Mouse (Mus musculus): ENCODE data around the gene R3hcc1l.

The R3hcc1l gene

DNA sequence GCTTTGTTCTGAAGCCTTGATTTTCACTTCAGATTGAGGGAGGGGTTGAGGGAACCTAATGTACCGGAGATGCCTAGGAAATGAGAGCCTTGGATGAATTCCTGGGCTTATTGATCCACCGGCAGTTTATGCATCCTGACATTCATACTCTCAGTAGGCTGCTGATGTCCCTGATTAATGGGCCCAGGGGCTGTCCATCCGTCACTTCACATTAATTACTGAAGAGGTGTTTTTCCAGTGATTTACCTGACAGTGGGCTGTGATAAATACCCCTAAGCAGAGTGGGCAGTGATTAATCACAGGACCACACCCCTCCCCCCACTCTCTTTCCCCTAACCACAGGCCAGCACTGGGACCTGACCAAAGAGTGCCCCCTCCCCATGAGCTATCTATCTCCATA, 22.1 kb downstream of the R3hcc1l start:
- DNase-seq (ENCODE audit: low spot score) = no peak

GRCm38 (mm10) chr19:42558701-42559100, 40.1 kb downstream of the R3hcc1l start:
- DNase-seq (ENCODE audit: low spot score) = no peak

- DNase-seq (ENCODE audit: low spot score) = no peak
Measured at GRCm38 (mm10) chr19:42561991-42562390, 43.4 kb downstream of the R3hcc1l start.

DNA sequence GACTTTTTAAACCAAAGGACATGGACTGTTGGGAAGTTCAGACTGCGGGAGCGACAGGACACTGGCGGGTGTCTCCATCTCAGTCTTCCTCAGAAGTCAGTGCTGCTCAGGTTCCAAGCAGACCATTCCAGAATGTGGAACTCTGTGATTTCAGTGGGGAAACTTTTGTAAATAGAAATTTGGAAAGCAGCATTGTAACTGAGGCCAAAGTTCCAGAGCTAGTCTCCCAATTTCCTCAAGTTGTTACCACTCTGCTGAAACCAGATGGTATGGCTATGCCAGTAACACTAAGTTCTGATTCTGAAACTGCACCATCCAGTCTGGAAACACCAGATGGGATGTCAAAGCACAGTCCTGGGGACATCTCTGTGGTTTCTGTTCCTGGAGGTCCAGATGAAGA, 44.4 kb downstream of the R3hcc1l start:
- no peak for DNase-seq (ENCODE audit: low spot score)

- no peak for DNase-seq (ENCODE audit: low spot score)
Measured at GRCm38 (mm10) chr19:42563726-42564270, 45.2 kb downstream of the R3hcc1l start.

DNA sequence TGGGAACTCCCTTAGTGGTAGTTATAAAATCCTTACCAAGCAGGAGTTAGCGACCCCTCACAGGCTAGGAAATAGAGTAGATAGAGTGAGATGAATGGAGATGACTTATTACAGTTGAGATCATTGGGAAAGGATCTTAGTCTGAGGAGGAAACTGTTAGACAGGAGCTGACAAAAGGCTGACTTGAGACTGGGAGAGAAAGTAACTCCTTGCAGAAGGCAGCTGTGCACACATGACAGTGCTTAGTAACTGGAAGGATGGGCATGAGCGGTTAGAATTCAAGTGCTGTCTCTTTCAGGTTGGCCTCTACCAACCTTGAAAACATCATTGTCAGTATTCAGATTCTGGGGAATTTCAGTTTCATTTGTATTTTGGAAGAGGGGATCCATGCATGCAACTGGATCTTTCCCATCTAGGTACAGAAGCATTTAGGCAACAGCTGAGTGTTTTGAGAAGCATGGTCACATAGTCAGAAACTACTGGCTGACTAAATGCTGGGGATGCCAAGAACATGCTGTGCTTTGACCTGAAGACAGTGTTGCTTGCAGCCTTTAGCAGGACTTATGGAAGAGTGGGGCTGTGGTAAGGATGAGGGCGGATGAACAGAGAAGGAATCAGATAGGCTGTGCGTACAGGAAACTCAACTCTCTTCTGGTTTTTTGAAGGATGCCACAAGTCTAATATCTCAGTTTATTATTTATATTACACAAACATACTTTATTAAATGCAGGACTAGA, 47.9 kb downstream of the R3hcc1l start:
- no peak for DNase-seq (ENCODE audit: low spot score)

- DNase-seq (ENCODE audit: low spot score) = no peak
Measured at GRCm38 (mm10) chr19:42567020-42567419, 48.5 kb downstream of the R3hcc1l start.

DNA sequence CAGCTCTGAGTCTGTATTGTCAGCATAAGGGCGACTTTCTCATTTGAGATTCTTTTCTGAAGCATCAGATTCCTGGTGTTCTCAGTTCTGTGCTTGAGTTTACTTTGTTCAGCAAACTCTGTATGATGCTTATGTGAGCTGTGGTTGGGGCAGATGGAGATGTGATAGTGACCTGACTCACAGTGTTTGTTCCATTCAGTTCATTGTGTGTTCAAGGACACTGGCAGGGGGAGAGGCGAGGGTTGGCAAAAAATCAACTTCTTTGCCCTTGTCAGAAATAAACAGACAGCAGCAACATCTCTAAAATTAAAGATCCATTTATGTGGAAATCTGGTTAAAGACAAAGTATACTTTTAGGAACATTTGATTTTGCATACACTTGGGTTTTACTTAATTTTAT, 50.5 kb downstream of the R3hcc1l start:
- no peak for DNase-seq (ENCODE audit: low spot score)

- no peak for DNase-seq (ENCODE audit: low spot score)
Measured at GRCm38 (mm10) chr19:42571291-42571690, 52.7 kb downstream of the R3hcc1l start.

- DNase-seq (ENCODE audit: low spot score) = no peak
Measured at GRCm38 (mm10) chr19:42575317-42575716, 56.8 kb downstream of the R3hcc1l start.

GRCm38 (mm10) chr19:42576856-42577255, 58.3 kb downstream of the R3hcc1l start:
- DNase-seq (ENCODE audit: low spot score) = no peak

DNA sequence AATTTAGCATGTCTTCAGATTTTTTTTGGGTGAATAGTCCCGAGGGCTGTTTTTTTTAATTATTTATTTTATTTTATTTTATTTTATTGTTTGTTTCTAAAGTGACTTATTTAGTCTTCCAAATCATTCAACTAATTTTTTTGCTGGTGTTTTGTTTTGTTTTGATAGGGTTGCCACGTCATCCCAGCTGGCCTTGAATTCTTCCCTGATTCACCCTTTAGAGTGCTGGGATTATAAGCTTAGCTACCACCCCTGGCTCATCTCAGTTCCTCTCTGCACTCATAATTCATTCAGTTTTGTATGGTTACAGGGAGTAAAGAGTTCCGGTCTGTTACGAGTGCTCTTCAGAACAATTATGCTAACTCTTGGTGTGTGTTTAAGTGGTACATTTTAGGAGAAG, 60.1 kb downstream of the R3hcc1l start:
- DNase-seq (ENCODE audit: low spot score) = no peak

GRCm38 (mm10) chr19:42580701-42581100, 62.1 kb downstream of the R3hcc1l start:
- DNase-seq (ENCODE audit: low spot score) = no peak

- no peak for DNase-seq (ENCODE audit: low spot score)
Measured at GRCm38 (mm10) chr19:42582811-42583370, 64.3 kb downstream of the R3hcc1l start.

GRCm38 (mm10) chr19:42583677-42584076, 65.1 kb downstream of the R3hcc1l start:
- no peak for DNase-seq (ENCODE audit: low spot score)

DNA sequence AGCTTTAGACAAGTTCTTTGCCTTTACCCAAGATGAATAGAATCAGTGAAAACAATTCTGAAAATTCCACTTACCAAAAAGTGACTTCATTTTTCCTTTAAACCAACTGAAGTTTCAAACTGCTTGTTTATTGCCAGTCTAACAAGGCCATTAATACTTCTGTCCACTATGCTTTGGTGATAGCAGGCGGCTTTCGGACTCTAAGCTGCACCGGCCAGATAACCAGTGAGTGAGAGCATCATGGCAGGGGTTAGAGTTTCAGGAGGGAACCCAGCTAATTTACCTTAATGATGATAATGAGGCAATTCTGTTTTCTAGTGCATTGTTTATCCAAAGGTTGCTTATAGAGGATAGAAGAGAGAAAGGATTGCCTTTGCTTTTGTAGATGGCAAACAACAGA, 65.6 kb downstream of the R3hcc1l start:
- no peak for DNase-seq (ENCODE audit: low spot score)

GRCm38 (mm10) chr19:42587704-42588103, 69.1 kb downstream of the R3hcc1l start:
- no peak for DNase-seq (ENCODE audit: low spot score)

GRCm38 (mm10) chr19:42589246-42589645, 70.7 kb downstream of the R3hcc1l start:
- no peak for DNase-seq (ENCODE audit: low spot score)

GRCm38 (mm10) chr19:42591534-42591933, 73.0 kb downstream of the R3hcc1l start:
- DNase-seq (ENCODE audit: low spot score) = no peak

DNA sequence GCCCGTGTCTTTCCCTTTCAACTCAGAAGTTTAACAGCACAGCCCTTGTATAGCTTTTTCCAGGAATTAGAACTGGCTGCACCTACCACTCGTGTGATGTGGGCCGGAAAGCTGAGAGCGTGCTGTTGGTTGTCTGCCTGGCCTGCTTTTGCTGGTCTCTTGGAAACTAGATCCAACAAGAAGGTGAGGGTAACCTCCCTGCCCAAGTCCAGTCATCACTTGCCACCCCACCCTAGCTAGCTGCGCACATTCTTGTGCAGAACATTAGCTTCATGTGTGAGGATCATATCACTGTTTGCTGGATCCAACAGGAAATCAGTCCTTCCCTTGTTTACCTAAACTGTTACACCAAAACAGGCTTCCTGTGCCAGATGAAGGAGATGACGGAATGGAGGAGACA, 74.9 kb downstream of the R3hcc1l start:
- DNase-seq (ENCODE audit: low spot score) = no peak

DNA sequence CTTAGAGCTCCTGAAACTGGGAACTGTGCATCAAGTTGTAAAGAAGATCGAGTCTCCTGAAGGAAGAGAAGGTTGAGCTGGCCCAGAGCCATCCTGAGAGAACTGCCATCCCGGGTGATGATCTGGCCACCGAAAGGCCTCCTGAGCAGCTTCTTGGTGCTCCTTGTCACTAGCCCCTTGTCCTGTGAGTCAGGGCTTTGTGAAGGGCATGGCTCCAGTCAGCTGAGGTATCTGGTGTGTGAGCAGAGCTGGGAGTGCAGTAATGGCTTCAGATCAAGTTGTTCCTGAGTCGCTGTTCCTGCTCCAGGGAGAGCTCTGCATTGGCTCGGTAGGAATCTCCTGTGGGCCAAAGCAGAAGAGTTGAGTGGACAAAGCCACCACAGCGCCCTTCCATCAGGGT, 76.5 kb downstream of the R3hcc1l start:
- DNase-seq (ENCODE audit: low spot score) = no peak

GRCm38 (mm10) chr19:42597286-42597685, 78.7 kb downstream of the R3hcc1l start:
- no peak for DNase-seq (ENCODE audit: low spot score)

- no peak for DNase-seq (ENCODE audit: low spot score)
Measured at GRCm38 (mm10) chr19:42597896-42598295, 79.3 kb downstream of the R3hcc1l start.

- no peak for DNase-seq (ENCODE audit: low spot score)
Measured at GRCm38 (mm10) chr19:42599891-42600290, 81.3 kb downstream of the R3hcc1l start.
